Mouse (Mus musculus) cerebellum, adult 18-20 months (tissue): Measurements from ENCODE around the gene Olfr67.
A peak's percentile ranks its signal among the peaks of the same experiment; 100 is the strongest.
"Not testable (repeated sequence)": the region's sequence is repeated elsewhere in the genome, so short reads cannot be mapped to it uniquely, and the experiment has no call there.

Experiments
- DNase-seq, 2 experiments: peaks; one replicate each; pipeline ENCODE4 v3.0.0; 2021

Olfr67 gene

DNA sequence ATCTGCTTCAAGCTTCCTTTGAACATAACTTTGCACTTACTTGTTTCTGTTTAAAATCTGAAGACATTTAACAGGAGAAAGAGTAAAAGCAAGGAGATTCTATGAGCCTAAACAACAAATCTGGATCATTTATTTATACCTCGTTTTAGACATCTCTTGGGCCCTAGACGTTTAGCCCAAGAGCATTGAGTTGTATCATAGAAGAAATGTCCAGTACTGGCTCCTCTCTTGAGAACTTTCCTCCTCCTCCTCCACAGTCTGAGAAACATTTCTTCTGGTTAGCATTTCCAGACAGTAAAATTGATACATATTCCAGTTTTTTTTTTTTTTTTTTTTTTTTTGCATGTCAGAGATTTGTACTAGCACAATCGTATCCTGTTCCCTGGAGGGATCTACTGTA lies at the start of gene Olfr67:
Gene Olfr67, minus strand, starts transcription at position 101 of the 400 bp plus-strand sequence.
- DNase-seq = no peak

DNA sequence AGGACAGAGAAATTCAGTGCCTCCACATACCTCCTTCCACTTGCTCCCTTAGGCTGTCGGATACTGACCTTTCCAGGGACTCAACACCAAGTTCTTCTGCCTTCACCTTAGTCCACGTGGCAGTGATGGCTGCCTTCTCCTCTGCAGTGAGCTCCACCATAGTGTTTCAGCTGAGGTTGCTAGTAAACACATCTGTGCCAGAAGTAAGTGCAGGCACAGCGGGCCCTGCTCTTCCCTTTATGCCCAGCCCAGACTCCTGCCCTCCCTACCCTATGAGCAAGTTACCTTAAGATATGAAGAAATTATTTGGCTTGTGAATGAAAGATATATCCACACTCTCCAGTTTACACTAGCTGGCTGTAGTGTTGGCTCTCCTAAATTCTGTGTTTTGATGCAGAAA lies 48.6 kb upstream of the Olfr67 start, which contains the start of gene Hbb-bh2:
Gene Hbb-bh2, minus strand, starts transcription at position 253 of the 400 bp plus-strand sequence.
- no peak for DNase-seq

GRCm38 (mm10) chr7:103827808-103828207 lies 36.2 kb upstream of the Olfr67 start, which contains the start of gene Hbb-bs:
Gene Hbb-bs, minus strand, starts transcription at chr7:103828096.
- no peak for DNase-seq

GRCm38 (mm10) chr7:103827139-103827538 lies 35.5 kb upstream of the Olfr67 start:
- DNase-seq = not testable (repeated sequence)

GRCm38 (mm10) chr7:103826255-103826887 lies 34.8 kb upstream of the Olfr67 start:
- no peak for DNase-seq

DNA sequence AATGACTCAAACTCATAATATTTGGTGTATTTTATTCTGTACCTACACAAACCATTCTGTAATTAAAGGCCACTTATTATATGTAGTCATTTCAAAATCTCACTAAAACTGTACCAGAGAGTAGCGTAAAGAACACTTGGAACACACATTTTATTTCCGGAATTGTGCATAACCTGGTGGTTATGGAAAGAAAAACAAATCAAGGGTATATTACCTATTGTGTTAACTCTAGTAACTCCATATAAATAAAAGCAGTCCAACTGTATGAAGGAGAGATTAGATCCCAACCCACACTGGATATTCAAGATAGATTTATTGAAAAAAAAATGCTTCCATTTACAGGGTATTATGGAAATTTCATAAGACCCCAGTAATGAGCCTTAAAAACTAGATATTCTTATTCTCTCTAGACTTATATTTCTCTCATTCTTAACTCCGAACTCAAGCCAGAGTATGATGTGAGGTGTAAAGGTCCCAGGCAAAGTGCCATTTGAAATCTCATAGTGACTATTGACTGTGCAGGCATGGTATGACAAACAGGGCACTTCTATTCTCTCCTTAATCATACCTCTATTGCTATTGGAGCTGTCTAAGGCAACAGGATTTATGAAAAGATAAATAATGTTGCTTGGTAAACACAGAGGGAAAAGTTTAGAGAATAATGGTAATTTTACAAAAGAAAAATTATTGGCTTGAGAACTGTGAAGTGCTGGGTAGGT lies 34.1 kb upstream of the Olfr67 start:
- no peak for DNase-seq

GRCm38 (mm10) chr7:103824597-103824996 lies 33.0 kb upstream of the Olfr67 start:
- DNase-seq = no peak

GRCm38 (mm10) chr7:103815085-103815484 lies 23.5 kb upstream of the Olfr67 start:
- DNase-seq = not testable (repeated sequence)

DNA sequence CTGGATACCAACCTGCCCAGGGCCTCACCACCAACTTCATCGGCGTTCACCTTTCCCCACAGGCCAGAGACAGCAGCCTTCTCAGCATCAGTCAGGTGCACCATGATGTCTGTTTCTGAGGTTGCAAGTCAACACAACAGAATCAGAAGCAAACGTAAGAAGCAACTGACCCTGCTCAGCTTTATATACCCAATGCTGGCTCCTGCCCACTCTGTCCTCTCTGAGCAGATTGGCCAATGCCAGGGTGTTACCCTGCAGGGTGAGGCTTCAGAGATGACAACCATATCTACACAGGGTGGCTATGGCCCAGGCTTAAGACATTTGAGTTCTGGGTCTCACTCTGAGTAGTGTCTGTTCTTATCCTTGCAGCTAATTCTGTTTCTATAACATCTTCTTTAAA lies 22.1 kb upstream of the Olfr67 start, which contains the start of gene Hbb-bt:
Gene Hbb-bt, minus strand, starts transcription at position 231 of the 400 bp plus-strand sequence.
- no peak for DNase-seq

DNA sequence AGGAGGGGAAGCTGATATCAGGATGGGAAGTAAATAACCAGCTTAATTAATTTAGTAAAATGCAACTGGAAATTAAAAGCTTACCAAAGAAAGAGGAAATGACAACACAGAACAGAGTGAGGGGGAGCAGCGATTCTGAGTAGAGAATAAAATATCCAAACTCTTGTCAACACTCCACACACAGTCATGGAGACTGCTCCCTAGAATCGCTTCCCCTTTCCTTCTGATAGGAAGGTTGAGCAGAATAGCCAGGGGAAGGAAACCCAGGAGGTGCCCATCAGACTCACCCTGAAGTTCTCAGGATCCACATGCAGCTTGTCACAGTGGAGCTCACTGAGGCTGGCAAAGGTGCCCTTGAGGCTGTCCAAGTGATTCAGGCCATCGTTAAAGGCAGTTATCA lies 21.5 kb upstream of the Olfr67 start:
- DNase-seq = not testable (repeated sequence)

GRCm38 (mm10) chr7:103812174-103812573 lies 20.6 kb upstream of the Olfr67 start:
- DNase-seq = no peak

DNA sequence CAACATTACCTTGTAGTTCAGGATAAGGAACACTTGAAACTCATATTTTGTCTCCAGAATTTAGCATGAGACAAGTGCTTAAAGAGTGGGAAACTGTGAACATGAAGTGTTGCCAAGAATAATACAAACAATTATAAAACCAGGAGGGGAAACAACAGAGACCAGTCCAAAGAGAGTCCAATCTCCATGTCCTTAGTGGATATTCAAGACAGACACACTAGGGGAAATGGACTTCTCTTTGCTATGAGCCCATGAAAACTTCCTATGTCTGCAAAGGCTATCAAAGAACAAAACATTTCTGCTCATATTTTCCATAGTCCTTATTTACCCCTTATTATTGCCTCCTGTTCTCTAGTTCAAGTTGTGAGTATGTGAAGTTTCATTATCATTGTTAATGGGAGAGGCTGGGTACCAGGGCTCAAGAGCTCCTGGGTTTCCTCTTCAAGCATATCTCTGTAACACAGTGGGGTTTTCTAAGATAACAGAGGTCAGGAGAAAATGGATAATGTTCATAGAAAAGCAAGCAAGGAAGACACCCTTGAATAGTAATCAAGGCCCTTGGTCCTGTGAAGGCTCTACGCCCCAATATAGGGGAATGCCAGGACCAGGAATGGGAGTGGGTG lies 19.7 kb upstream of the Olfr67 start:
- no peak for DNase-seq

GRCm38 (mm10) chr7:103810746-103811145 lies 19.1 kb upstream of the Olfr67 start:
- DNase-seq = no peak

DNA sequence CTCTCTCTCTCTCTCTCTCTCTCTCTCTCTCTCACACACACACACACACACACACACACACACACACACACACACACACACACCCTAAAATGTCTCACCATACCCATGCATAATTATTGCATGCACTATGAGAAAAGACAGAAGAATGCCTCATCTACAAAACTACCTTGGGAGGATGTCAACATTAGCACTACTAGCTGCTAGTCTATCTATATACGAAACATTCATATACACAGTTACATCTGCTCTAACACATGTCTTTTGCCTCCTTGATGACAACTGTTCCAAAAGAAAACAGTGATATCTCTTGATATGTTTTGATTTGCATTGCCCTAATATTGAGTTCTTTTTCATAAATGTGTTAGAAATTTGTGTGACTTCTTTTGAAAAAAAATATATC lies 18.7 kb upstream of the Olfr67 start:
- no peak for DNase-seq

DNA sequence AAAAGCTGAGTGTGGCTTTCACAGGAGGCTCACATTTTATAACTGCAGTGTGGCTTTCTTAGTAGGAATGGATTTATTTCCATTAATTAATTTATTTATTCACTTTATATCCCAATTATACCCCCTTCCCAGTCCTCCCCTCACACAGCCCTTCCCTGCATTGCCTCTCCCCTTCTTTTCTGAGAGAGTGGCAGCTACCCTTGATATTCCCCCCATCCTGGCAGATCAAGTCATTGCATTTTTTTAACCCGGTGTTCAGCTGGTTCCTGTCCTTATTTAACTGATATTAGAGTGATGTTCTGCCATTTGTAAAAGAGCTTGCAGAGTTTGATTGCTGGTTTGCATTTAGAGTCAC lies 18.2 kb upstream of the Olfr67 start:
- no peak for DNase-seq

- no peak for DNase-seq
Measured at GRCm38 (mm10) chr7:103808971-103809800, 17.6 kb upstream of the Olfr67 start.

GRCm38 (mm10) chr7:103808120-103808519 lies 16.5 kb upstream of the Olfr67 start:
- DNase-seq = not testable (repeated sequence)

DNA sequence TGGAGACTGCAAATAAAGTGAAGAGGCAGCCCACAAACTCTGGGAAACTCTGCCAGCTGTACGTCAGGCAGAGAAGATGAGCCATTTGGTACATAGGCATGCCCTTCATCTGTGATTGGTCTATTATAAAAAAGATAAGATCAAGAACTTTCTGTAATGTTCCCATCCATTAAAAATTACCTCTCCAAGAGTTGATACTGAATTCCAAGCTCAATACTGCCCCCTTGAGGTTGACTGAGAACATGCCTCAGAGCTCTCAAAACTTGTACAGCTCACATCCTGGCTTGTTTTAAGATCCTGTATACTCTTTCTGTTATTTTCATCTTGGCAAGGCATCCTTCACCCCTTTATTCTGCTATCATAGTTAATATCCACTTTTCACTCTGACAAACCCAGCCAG lies 15.2 kb upstream of the Olfr67 start:
- peak; percentile 1 to 2 for DNase-seq

DNA sequence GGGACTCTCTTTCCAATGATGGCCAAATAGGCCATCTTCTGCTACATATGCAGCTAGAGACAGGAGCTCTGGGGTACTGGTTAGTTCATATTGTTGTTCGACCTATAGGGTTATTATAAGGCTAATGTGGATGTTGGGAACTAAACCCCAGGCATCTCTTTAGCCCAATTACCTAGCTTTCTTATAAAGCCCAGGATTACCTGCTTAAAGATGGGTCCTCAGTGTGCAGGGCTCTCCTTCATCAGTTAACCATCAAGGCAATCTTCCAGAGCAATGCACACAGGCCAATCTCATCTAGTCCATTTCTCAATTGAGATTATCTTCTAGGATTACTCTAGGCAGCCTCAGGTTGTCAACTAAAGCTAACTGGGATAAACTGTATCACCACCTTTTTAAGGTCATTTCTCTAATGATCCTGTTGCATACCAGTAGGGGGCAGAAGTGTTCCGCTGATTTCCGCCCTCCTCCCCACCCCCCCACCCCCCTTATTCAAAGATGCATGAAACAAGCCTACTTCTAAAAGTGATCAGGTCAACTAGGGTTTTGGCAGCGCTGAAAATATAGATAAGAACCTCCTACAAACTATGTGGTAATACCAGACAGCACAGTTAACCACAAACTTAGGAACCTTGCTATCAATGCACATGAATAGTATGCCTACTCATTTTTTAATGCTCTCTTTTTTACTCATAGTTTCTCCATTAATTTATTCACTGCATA lies 1.2 kb upstream of the Olfr67 start:
- DNase-seq = no peak

- DNase-seq = no peak
Measured at GRCm38 (mm10) chr7:103779598-103779997, 12.0 kb downstream of the Olfr67 start, which contains the start of gene Olfr68. Gene Olfr68, minus strand, starts transcription at chr7:103779698.

DNA sequence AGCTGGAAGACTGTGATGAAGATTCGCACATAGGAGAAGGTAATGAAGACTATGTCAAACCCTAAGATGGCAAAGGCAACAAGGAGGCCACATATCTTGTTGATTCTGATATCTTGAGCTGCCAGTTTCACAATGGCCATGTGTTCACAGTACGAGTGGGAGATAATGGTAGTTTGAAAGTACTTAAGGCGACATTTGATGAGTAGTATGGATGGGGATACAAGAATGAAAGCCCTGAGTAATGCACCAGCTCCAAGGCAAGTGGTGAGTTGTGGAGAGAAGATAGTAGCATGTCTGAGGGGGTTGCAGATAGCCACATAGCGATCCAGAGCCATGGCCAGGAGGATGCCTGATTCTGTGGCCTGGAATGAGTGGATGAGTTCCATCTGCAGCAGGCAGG lies 14.0 kb downstream of the Olfr67 start:
- not testable (repeated sequence) for DNase-seq

- DNase-seq = no peak
Measured at GRCm38 (mm10) chr7:103771494-103771893, 20.1 kb downstream of the Olfr67 start, which contains the start of gene Olfr69. Gene Olfr69, minus strand, starts transcription at chr7:103771594.
